Mouse (Mus musculus) limb, embryonic 14.5 days (tissue): ENCODE data around the gene Eif3c. TPM values are rescaled to one million over a fixed set of nuclear protein-coding genes. Genes with fewer than 3 reads are reported as not detected.

Experiments
- ATAC-seq: fragments of 200-750 bp; cut with Nextera tagmentation; 2 replicates; pipeline ENCODE4 v1.8.0; 2017; ENCODE audit warnings: low read depth, moderate number of reproducible peaks, moderate TSS enrichment; ENCODE audit not compliant: low FRiP score
- DNase-seq: peaks from one replicate; pipeline ENCODE4 v3.0.0-alpha.2; 2015; ENCODE audit warnings: low spot score
- H3K27ac ChIP-seq: fragments of 300-500 bp; sonication (generic); replicated peaks from 2 replicates; pipeline ENCODE4 v1.5.1; 2014; ENCODE audit warnings: low read depth, mild to moderate bottlenecking, low read length, moderate library complexity, mixed read lengths
- H3K27me3 ChIP-seq: fragments of 300-500 bp; sonication (generic); 2 replicates; pipeline ENCODE4 v1.6.1; 2014; ENCODE audit warnings: low read length, mixed read lengths; ENCODE audit not compliant: control insufficient read depth, insufficient read depth
- H3K36me3 ChIP-seq: fragments of 300-500 bp; sonication (generic); 2 replicates; pipeline ENCODE4 v1.6.1; 2014; ENCODE audit warnings: mild to moderate bottlenecking, low read length, moderate library complexity, mixed read lengths; ENCODE audit not compliant: control insufficient read depth, insufficient read depth
- H3K4me1 ChIP-seq: fragments of 300-500 bp; sonication (generic); 2 replicates; pipeline ENCODE4 v1.6.1; 2014; ENCODE audit warnings: antibody characterized with exemption, low read length, mixed read lengths; ENCODE audit not compliant: control insufficient read depth, insufficient read depth
- H3K4me2 ChIP-seq: fragments of 300-500 bp; sonication (generic); replicated peaks from 2 replicates; pipeline ENCODE4 v1.6.1; 2014; ENCODE audit warnings: low read depth, mild to moderate bottlenecking, low read length, moderate library complexity; ENCODE audit not compliant: severe bottlenecking
- H3K4me3 ChIP-seq: fragments of 300-500 bp; sonication (generic); replicated peaks from 2 replicates; pipeline ENCODE4 v1.5.1; 2014; ENCODE audit warnings: low read length
- H3K9ac ChIP-seq: fragments of 300-500 bp; sonication (generic); 2 replicates; pipeline ENCODE4 v1.6.1; 2014; ENCODE audit warnings: mild to moderate bottlenecking, low read depth, low read length, moderate library complexity; ENCODE audit not compliant: severe bottlenecking
- H3K9me3 ChIP-seq: fragments of 300-500 bp; sonication (generic); 2 replicates; pipeline ENCODE4 v1.6.1; 2016; ENCODE audit warnings: low read length; ENCODE audit not compliant: control insufficient read depth
- POLR2A ChIP-seq: fragments of 200-500 bp; IDR thresholded peaks from 2 replicates; pipeline ENCODE4 v1.8.0; 2012; ENCODE audit warnings: inconsistent platforms, mild to moderate bottlenecking, moderate library complexity, borderline replicate concordance; ENCODE audit not compliant: insufficient read depth, insufficient read length; ENCODE audit errors: extremely low read depth
- whole genome bisulfite sequencing: fragments of 180-500 bp; shearing (Covaris S2); extraction: QIAGEN DNeasy Blood & Tissue Kit; methylation state at CpG from one replicate; pipeline ENCODE4 v1.1.7; 2014; 5-methylcytosine and 5-hydroxymethylcytosine counted together
- polyA plus RNA-seq, 2 experiments: library from polyadenylated mRNA; depleted of rRNA in 1 of 2; stranded (reverse) in 1 of 2; unstranded in 1 of 2; fragments of >200 nt; fragmentation: Nextera tagmentation in 1 of 2; extraction: Ambion mirVana in 1 of 2; gene quantifications; 2 replicates each; pipeline versions ENCODE4 v1.2.1 to v1.2.3; 2012 to 2014

The Eif3c gene
- polyA plus RNA-seq, 2 experiments: 115 to 169 TPM

DNA sequence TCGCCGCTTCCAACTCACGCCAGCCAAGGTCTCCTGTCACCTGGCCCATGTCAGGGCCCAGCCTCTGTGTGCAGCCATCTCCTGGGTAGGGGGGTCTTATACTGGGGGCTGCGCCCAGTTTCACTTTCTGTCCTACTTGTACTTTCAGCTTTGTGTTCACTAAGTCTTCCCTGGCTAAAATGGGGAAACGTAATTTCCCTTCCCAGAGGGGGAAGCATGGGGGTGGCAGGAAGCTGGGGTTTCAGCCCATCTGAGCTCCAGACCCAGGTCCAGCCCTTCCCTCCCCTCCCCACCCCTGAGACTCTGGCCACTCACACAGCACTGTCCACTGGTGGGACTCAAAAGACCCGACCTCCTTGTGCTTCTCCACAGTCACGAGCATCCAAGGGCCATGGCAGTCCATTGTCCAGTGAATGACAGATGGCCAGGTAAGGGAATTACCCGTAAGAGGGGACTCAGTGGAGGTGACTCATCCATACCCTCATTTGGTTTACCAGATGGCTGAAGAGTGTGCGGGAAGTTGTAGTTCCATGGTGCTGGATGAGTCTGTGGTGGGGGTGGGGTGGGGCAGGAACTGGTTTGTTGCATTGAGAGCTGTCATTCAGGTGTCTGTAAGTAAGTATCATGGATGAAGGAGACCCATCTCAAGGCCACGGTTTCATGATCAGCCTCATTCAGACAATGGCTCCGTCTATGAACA lies 28.8 kb upstream of the Eif3c start, which contains the start of gene Il27:
Gene Il27, minus strand, starts transcription at position 80 of the 700 bp plus-strand sequence.
- Histone ChIP-seq H3K9ac (no peak within 1 kb of the TSS), H3K27ac (no peak within 1 kb of the TSS), H3K9me3 (no peaks in the 10 kb centered on the region), H3K36me3 (no peaks in the 10 kb centered on the region), H3K4me1 (no peaks in the 10 kb centered on the region), H3K27me3 (no peaks in the 10 kb centered on the region), H3K4me3 (no peak within 1 kb of the TSS), H3K4me2 (no peak within 1 kb of the TSS)
- DNase-seq: no peak
- ATAC-seq: no peak
- TF ChIP-seq POLR2A: no peak
- 80% methylated on average over 11 of the region's 11 CpGs for WGBS

- DNase-seq (peak; percentile 61), ATAC-seq (peak; percentile 27; the same call in 1 of the 2 replicates)
- Histone ChIP-seq H3K9me3 (no peaks in the 10 kb centered on the region), H3K4me1 (no peaks in the 10 kb centered on the region; the same call in 1 of the 2 replicates), H3K27ac (no peak overlapping the region), H3K4me2 (peak overlapping the region; percentile 40), H3K4me3 (no peak overlapping the region), H3K9ac (peak overlapping the region; percentile 38), H3K36me3 (no peaks in the 10 kb centered on the region), H3K27me3 (no peaks in the 10 kb centered on the region)
- 6% methylated on average over 16 of the region's 16 CpGs for WGBS
- TF ChIP-seq POLR2A: no peak
Observed at GRCm38 (mm10) chr7:126587779-126588178, 21.6 kb upstream of the Eif3c start.

DNA sequence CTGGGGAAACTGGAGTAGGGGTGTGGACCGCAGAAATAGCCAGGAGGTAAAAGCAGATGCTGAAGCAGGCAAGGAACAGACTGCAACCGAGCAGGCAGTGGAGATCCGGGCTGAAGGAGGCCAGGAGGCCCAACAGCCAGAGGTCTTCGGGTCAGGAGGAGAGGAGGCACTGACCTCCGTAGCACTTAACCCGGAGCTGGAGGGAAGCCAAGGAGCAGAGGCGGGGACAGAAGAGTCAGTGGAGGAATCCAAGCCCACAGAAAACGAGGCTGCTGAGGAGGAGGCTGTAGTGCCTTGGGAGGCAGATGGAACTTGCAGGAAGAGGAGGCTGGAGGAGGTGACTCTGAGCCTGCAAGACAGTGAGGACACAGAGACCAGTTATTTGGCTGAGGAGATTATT lies 20.6 kb upstream of the Eif3c start:
- no peaks in the 10 kb centered on the region for H3K36me3 ChIP-seq
- no peaks in the 10 kb centered on the region for H3K27me3 ChIP-seq
- no peaks in the 10 kb centered on the region for H3K9me3 ChIP-seq
- H3K4me2 ChIP-seq: no peak overlapping the region
- no peak overlapping the region for H3K4me3 ChIP-seq
- no peak for DNase-seq
- H3K27ac ChIP-seq: no peak overlapping the region
- 54% methylated on average over 8 of the region's 8 CpGs for WGBS
- 0 out of 2 replicates have a peak overlapping the region, but pooled peaks have one; percentile 38 for H3K9ac ChIP-seq
- peaks cover 3% of the 10 kb centered on the region; the same call in 1 of the 2 replicates for H3K4me1 ChIP-seq
- no peak for TF ChIP-seq POLR2A
- no peak for ATAC-seq

DNA sequence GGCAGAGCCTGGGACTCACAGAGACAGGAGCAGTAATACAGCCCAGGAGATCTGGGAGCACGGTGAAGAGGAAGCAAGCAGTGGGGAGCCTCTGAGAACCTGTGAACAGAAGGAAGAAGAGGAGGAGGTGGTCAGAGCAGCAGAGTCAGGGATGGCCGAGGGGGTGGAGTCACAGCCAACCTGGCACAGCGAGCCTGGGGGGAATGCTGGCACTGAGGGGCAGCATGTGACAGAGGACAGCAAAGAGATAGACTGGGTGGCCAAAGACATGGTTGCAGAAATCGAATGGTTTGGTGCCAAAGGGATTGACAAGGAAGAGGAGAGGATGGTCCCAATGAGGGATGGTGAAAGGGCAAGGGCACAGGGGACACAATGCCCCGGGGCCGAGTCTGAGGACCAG lies 19.5 kb upstream of the Eif3c start, which contains the start of gene Cln3:
Gene Cln3, minus strand, starts transcription at position 101 of the 400 bp plus-strand sequence.
- no peak for TF ChIP-seq POLR2A
- Histone ChIP-seq H3K4me2 (no peak within 1 kb of the TSS), H3K27me3 (no peaks in the 10 kb centered on the region), H3K4me1 (peaks cover 7% of the 10 kb centered on the region; the same call in 1 of the 2 replicates), H3K27ac (no peak within 1 kb of the TSS), H3K36me3 (0 out of 2 replicates have a peak, but pooled peaks cover 4% of the 10 kb centered on the region), H3K4me3 (no peak within 1 kb of the TSS), H3K9ac (no peak within 1 kb of the TSS), H3K9me3 (no peaks in the 10 kb centered on the region)
- DNase-seq: no peak
- no peak for ATAC-seq
- 73% methylated on average over 6 of the region's 6 CpGs for WGBS

- H3K27ac ChIP-seq: peak within 1 kb of the TSS; percentile 73; the same call in 1 of the 2 replicates
Observed at GRCm38 (mm10) chr7:126584506-126584977, 18.3 kb upstream of the Eif3c start, which contains the start of gene Apobr. Gene Apobr (plus strand): TSS chr7:126584942.

More at GRCm38 (mm10) chr7:126584506-126584977, 18.3 kb upstream of the Eif3c start, which contains the start of gene Apobr:
- no peaks in the 10 kb centered on the region for H3K27me3 ChIP-seq
- 74% methylated on average over 8 of the region's 8 CpGs for WGBS
- H3K4me1 ChIP-seq: peaks cover 7% of the 10 kb centered on the region; the same call in 1 of the 2 replicates
- no peak for DNase-seq
- no peak for TF ChIP-seq POLR2A
- H3K9me3 ChIP-seq: no peaks in the 10 kb centered on the region
- peak within 1 kb of the TSS; percentile 46 for H3K4me3 ChIP-seq
- peak within 1 kb of the TSS; percentile 91 for H3K4me2 ChIP-seq
- ATAC-seq: no peak
- no peak within 1 kb of the TSS for H3K9ac ChIP-seq
- H3K36me3 ChIP-seq: peaks cover 9% of the 10 kb centered on the region; the same call in 1 of the 2 replicates
